Comparison of ENCODE assay signal across 8 mouse cellular contexts in the genomic region with DNA sequence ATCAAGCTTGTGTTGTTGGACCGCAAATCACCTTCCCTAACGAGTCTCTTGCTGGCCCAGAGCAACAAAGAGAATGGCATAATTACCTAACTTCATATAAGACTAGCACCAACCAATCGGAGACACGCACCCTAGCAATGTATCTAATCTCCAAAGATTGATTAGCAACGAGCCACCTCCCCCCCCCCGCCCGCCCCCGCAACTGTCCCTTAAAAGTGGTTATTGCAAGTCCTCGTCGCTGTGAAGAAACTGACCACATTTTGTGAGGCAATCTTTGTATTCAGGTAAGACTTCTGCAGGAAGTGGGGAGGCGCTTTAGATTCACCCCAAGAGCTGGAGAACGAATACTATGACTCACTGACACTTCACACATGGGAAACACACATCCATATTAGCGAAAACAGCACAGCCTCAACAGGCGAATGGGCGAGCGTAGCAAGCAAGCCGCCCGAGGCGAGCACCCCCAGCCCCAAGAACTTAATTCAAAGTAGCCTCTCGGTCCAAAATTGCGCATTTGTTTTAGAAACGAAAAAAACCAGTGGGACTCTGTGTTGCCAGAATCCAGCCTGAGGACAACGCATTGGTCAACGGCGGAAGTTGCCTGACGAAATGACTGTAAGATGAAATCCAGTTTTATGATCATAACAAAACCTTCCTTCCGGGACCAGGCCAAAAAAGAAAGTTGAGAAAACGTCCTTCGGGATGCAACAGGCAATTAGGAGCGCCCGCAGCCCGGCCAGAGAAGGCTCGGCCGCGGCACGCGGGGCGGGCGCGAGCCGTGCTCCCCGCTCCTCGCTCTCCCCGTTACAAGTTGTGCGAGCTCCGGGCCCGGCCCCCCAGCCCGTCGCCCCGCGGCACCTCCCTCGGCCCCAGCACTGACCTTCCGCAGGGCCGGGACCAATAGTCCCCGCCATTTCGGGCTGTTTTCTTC. TPM values are rescaled to one million over a fixed set of nuclear protein-coding genes. Genes with fewer than 3 reads are reported as not detected.
A peak's percentile ranks its signal among the peaks of the same experiment; 100 is the strongest.
DNase-seq lines count a peak whose midpoint lies in the region; ATAC-seq and TF ChIP-seq lines count a peak whose summit lies in the region.

No protein-coding gene starts in this region.

- H3K4me1 ChIP-seq in forebrain, postnatal 0 days (ENCODE audit: insufficient read depth), result no peaks in the 10 kb centered on the region
- 0 out of 2 replicates have a peak, but pooled peaks cover 3% of the 10 kb centered on the region for H3K4me1 ChIP-seq in hindbrain, embryonic 11.5 days (replicated peaks; ENCODE audit: control insufficient read depth, insufficient read depth, low read length)

- TF ChIP-seq CTCF in forebrain, postnatal 0 days (IDR thresholded peaks at IDR 0.05; ENCODE audit: low read depth), result no peak

- peak overlapping the region; percentile 74 for H3K4me2 ChIP-seq in forebrain, postnatal 0 days (ENCODE audit: low read depth)
- H3K4me2 ChIP-seq in hindbrain, embryonic 11.5 days (replicated peaks; ENCODE audit: low read depth, low read length), result peak overlapping the region; percentile 46

- peak; percentile 36 for ATAC-seq in forebrain, postnatal 0 days
- ATAC-seq in hindbrain, embryonic 11.5 days (ENCODE audit: low FRiP score), result peak; percentile 67

- 1% methylated on average over 55 of the region's 56 CpGs for WGBS in forebrain, postnatal 0 days
- under 1% methylated on average over 51 of the region's 56 CpGs for WGBS in hindbrain, embryonic 11.5 days

- no peaks in the 10 kb centered on the region for H3K36me3 ChIP-seq in forebrain, postnatal 0 days (ENCODE audit: insufficient read depth)
- H3K36me3 ChIP-seq in hindbrain, embryonic 11.5 days (ENCODE audit: control insufficient read depth, insufficient read depth, low read length), result no peaks in the 10 kb centered on the region

- DNase-seq in Muller cell, postnatal 12 days (ENCODE audit: inconsistent ontology term), result peak; percentile 64
- DNase-seq in cerebellum, adult 8-10 months, result peak; percentile 40
- peak; percentile 45 for DNase-seq in forebrain, postnatal 0 days
- DNase-seq in hindbrain, embryonic 11.5 days (ENCODE audit: low spot score), result peak; percentile 71
- DNase-seq in layer of hippocampus, postnatal 25 days (ENCODE audit: extremely low spot score in 1 of 2, low spot score in 1 of 2), result peak; percentile 14 to 31
- DNase-seq in lung, postnatal 4 days, result peak; percentile 55 to 65
- peak; percentile 49 for DNase-seq in retina, embryonic 14.5 days (ENCODE audit: low spot score)
- DNase-seq in urinary bladder, postnatal 25 days (ENCODE audit: low spot score), result peak; percentile 43

- no peaks in the 10 kb centered on the region for H3K9me3 ChIP-seq in forebrain, postnatal 0 days (ENCODE audit: low read length)
- no peaks in the 10 kb centered on the region for H3K9me3 ChIP-seq in hindbrain, embryonic 11.5 days (ENCODE audit: control insufficient read depth, low read length)

- peak overlapping the region; percentile 94 for H3K27ac ChIP-seq in forebrain, postnatal 0 days (ENCODE audit: low read depth, low read length)
- H3K27ac ChIP-seq in hindbrain, embryonic 11.5 days (ENCODE audit: low read depth, low read length), result peak overlapping the region; percentile 97

- H3K9ac ChIP-seq in forebrain, postnatal 0 days, result peak overlapping the region; percentile 92
- peak overlapping the region; percentile 96 for H3K9ac ChIP-seq in hindbrain, embryonic 11.5 days (ENCODE audit: low read depth, low read length)

- no peaks in the 10 kb centered on the region for H3K27me3 ChIP-seq in forebrain, postnatal 0 days (ENCODE audit: insufficient read depth, low read length)
- H3K27me3 ChIP-seq in hindbrain, embryonic 11.5 days (ENCODE audit: control insufficient read depth, insufficient read depth, low read length), result no peaks in the 10 kb centered on the region

- H3K4me3 ChIP-seq in forebrain, postnatal 0 days (ENCODE audit: low read depth, low read length), result peak overlapping the region; percentile 88
- H3K4me3 ChIP-seq in hindbrain, embryonic 11.5 days (ENCODE audit: low read depth, low read length), result peak overlapping the region; percentile 65

RNA-seq across cellular contexts. Expression of gene Sos2, which starts 0.8 kb away (rescaled TPM):
- total RNA-seq in forebrain, postnatal 0 days (2014; rRNA removed), result 29.8 and 30.4 TPM in 2 replicates
- polyA plus RNA-seq in forebrain, postnatal 0 days (2015; fragmentation: Nextera tagmentation; extraction: Ambion mirVana), result 3.6 and 5.6 TPM in 2 replicates
- polyA plus RNA-seq in hindbrain, embryonic 11.5 days (2014; fragmentation: Nextera tagmentation; extraction: Ambion mirVana), result 11.4 and 17.9 TPM in 2 replicates
- total RNA-seq in layer of hippocampus, postnatal 25 days (2021), result 10 to 100 TPM; 28.0 to 32.0 TPM

RNA-seq across cellular contexts. Expression of gene L2hgdh, which starts 43.8 kb away (rescaled TPM):
- 12.3 and 13.3 TPM in 2 replicates for total RNA-seq in forebrain, postnatal 0 days (2014; rRNA removed)
- 5.7 and 8.5 TPM in 2 replicates for polyA plus RNA-seq in forebrain, postnatal 0 days (2015; fragmentation: Nextera tagmentation; extraction: Ambion mirVana)
- 12.7 and 13.9 TPM in 2 replicates for polyA plus RNA-seq in hindbrain, embryonic 11.5 days (2014; fragmentation: Nextera tagmentation; extraction: Ambion mirVana)
- total RNA-seq in layer of hippocampus, postnatal 25 days (2021), result 10 to 100 TPM; 14.3 to 15.8 TPM

RNA-seq across cellular contexts. Expression of gene Atp5s, which starts 43.9 kb away (rescaled TPM):
- total RNA-seq in forebrain, postnatal 0 days (2014; rRNA removed), result 16.1 and 19.9 TPM in 2 replicates
- 23.0 and 25.7 TPM in 2 replicates for polyA plus RNA-seq in forebrain, postnatal 0 days (2015; fragmentation: Nextera tagmentation; extraction: Ambion mirVana)
- polyA plus RNA-seq in hindbrain, embryonic 11.5 days (2014; fragmentation: Nextera tagmentation; extraction: Ambion mirVana), result 22.2 and 23.6 TPM in 2 replicates
- total RNA-seq in layer of hippocampus, postnatal 25 days (2021), result 10 to 100 TPM; 31.9 to 34.7 TPM

Comparison
In these comparisons a context has a peak if more than half of its experiments do, and no peak if none do; other contexts are left out.
1. Peak in every context shown above with its lines: DNase-seq, ATAC-seq, H3K4me3 ChIP-seq and H3K27ac ChIP-seq.